Mouse (Mus musculus): ENCODE data around the gene Gm5105. TPM values are rescaled to one million over a fixed set of nuclear protein-coding genes. Genes with fewer than 3 reads are reported as not detected.
A peak's percentile ranks its signal among the peaks of the same experiment; 100 is the strongest.

Gene Gm5105
- polyA plus RNA-seq, 1 experiment from 2014 or later = 0.12 TPM

GRCm38 (mm10) chr3:138083896-138084295 lies 16.7 kb upstream of the Gm5105 start:
- H3K9ac ChIP-seq = no peak overlapping the region
- 61% methylated on average over 4 of the region's 4 CpGs for WGBS
- H3K36me3 ChIP-seq (replicated peaks) = no peaks in the 10 kb centered on the region
- H3K4me2 ChIP-seq = no peak overlapping the region
- H3K4me1 ChIP-seq = no peaks in the 10 kb centered on the region
- no peak overlapping the region for H3K27ac ChIP-seq
- ATAC-seq (replicated peaks) = no peak
- no peaks in the 10 kb centered on the region for H3K9me3 ChIP-seq
- no peaks in the 10 kb centered on the region for H3K27me3 ChIP-seq (replicated peaks)
- H3K4me3 ChIP-seq = no peak overlapping the region

- no peak overlapping the region for H3K4me3 ChIP-seq
- H3K9ac ChIP-seq = no peak overlapping the region
- no peak for ATAC-seq (replicated peaks)
- WGBS = 85% methylated on average over 1 of the region's 1 CpGs
- H3K27ac ChIP-seq = no peak overlapping the region
- H3K9me3 ChIP-seq = no peaks in the 10 kb centered on the region
- no peak overlapping the region for H3K4me2 ChIP-seq
- no peaks in the 10 kb centered on the region for H3K36me3 ChIP-seq (replicated peaks)
- H3K27me3 ChIP-seq (replicated peaks) = no peaks in the 10 kb centered on the region
- no peaks in the 10 kb centered on the region for H3K4me1 ChIP-seq
Measured at GRCm38 (mm10) chr3:138083073-138083637, 16.0 kb upstream of the Gm5105 start.

GRCm38 (mm10) chr3:138078701-138079100 lies 11.5 kb upstream of the Gm5105 start:
- 86% methylated on average over 1 of the region's 1 CpGs for WGBS
- H3K4me3 ChIP-seq = no peak overlapping the region
- no peak for ATAC-seq (replicated peaks)

DNA sequence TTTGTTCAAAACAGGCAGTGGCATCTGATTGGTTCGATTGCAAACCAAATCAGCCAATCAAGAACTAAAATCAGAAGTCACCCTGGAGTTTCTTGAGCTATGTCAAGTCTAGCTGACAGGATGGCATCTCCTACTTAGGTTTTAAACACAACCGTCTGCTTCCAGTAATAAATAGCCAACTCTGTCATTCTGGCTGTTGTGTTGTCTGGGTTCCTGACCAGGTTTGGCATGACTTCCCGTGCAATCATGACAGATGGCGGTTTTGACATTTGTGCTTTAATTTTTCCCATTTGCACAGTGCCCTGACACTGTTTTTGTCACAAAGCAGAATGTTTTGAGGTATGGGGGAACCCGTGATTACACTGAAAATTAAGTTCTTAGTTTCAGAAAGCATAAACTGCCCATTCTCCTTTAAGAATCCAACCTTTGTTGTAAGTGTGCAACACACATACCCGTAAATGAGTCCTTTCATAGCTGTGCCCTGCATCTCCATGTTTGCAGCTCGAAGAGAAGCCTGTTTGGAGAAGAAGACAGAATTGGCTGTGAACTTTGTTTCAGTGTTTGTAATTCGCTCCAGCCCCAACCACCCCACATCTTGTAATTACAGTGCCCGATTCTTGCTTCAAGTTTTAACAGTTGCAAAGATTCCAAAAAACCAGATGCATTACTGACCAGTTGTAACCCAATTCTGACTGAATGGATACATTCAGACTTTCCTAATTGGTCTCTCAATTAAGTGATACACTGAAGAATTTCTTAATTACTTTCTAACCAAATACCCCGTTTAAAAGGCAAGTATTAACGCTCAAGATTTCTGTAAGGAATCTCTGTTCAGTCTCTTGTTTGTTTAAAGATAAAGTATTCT lies 10.5 kb upstream of the Gm5105 start:
- Histone ChIP-seq H3K4me2 (no peak overlapping the region), H3K27ac (no peak overlapping the region), H3K4me1 (0 out of 2 replicates have a peak, but pooled peaks cover 4% of the 10 kb centered on the region), H3K36me3 (replicated peaks) (no peaks in the 10 kb centered on the region), H3K27me3 (replicated peaks) (no peaks in the 10 kb centered on the region), H3K9ac (no peak overlapping the region), H3K9me3 (no peaks in the 10 kb centered on the region), H3K4me3 (no peak overlapping the region)
- no peak for ATAC-seq (replicated peaks)
- WGBS = 83% methylated on average over 11 of the region's 11 CpGs

More at GRCm38 (mm10) chr3:138078701-138079100, 11.5 kb upstream of the Gm5105 start:
- Histone ChIP-seq H3K9ac (no peak overlapping the region), H3K36me3 (replicated peaks) (no peaks in the 10 kb centered on the region), H3K27ac (no peak overlapping the region), H3K27me3 (replicated peaks) (no peaks in the 10 kb centered on the region), H3K4me1 (0 out of 2 replicates have a peak, but pooled peaks cover 4% of the 10 kb centered on the region), H3K9me3 (no peaks in the 10 kb centered on the region), H3K4me2 (no peak overlapping the region)

DNA sequence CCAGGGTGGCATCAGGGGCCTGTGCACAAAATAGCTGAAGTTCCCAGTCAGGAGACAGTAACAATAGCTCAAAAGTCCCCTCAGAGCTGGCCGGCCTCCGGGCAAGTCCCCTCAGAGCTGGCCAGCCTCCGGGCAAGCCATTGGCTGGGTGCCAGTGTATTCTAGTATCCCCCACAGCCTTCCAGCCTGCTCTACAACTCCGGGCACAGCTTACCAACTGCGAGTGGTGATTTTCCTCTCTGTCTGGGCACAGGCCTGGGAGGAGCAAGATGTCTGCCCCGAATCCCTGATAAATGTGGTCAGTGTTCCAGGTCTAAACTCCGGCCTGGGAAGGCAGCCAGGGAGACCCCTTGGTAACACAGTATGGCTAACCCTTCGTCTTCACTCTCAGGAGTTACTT lies 8.0 kb upstream of the Gm5105 start:
- 0 out of 2 replicates have a peak, but pooled peaks cover 4% of the 10 kb centered on the region for H3K4me1 ChIP-seq
- no peaks in the 10 kb centered on the region for H3K36me3 ChIP-seq (replicated peaks)
- no peak overlapping the region for H3K4me3 ChIP-seq
- ATAC-seq (replicated peaks) = peak; percentile 77
- no peak overlapping the region for H3K4me2 ChIP-seq
- no peaks in the 10 kb centered on the region for H3K9me3 ChIP-seq
- 52% methylated on average over 8 of the region's 8 CpGs for WGBS
- no peaks in the 10 kb centered on the region for H3K27me3 ChIP-seq (replicated peaks)
- H3K9ac ChIP-seq = no peak overlapping the region
- no peak overlapping the region; the same call in 1 of the 2 replicates for H3K27ac ChIP-seq

DNA sequence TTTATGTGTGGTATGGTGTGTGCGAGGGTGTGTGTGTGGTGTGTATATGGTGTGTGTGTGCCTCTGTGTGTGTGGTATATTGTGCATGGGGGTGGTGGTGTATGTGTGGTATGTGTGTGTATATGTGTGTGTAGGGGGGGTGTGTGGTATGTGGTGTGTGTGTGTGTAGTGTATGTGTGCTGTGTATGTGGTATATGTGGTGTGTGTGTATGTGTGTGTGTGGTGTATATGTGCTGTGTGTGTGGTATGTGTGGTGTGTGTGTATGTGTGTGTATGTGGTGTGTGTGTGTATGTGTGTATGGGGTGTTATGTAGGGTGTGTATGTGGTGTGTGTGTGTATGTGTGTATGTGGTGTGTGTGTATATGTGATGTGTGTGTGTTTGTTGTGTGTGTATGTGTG lies 7.0 kb upstream of the Gm5105 start:
- Histone ChIP-seq H3K36me3 (replicated peaks) (no peaks in the 10 kb centered on the region), H3K27me3 (replicated peaks) (no peaks in the 10 kb centered on the region), H3K9ac (no peak overlapping the region), H3K27ac (no peak overlapping the region), H3K4me3 (no peak overlapping the region), H3K4me2 (no peak overlapping the region), H3K4me1 (0 out of 2 replicates have a peak, but pooled peaks cover 4% of the 10 kb centered on the region), H3K9me3 (no peaks in the 10 kb centered on the region)
- WGBS = 94% methylated on average over 1 of the region's 1 CpGs
- ATAC-seq (replicated peaks) = 0 out of 2 replicates have a peak, but pooled peaks have one; percentile 29

DNA sequence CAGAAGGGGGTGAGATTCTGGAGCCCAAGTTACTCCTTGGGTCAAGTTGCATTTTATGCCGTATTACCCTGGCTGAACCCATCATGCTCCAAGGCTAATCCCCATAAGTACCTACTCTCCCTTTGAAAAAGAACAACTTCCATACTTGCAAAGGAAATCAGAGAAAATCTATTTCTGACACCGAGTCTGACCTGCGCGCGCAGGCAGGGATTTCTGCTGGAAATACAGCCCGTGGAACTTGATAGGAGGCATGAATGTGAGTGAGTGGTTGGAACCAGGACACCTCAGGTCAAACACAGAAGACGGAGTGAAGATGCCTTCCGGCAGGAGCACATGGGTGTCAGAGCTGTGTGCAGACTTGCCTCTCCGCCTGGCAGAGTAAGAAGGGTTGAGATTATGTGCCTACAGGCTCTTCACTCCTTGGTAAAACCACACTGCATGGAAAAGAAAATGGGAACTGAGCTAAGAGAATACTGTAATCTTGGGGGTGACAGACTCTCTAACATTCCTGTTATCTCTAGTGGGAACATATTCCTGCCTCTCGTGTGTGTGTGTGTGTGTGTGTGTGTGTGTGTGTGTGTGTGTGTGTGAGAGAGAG lies 4.4 kb upstream of the Gm5105 start:
- H3K36me3 ChIP-seq (replicated peaks) = no peaks in the 10 kb centered on the region
- peaks cover 5% of the 10 kb centered on the region for H3K4me1 ChIP-seq
- H3K9me3 ChIP-seq = no peaks in the 10 kb centered on the region
- no peak for ATAC-seq (replicated peaks)
- H3K27me3 ChIP-seq (replicated peaks) = no peaks in the 10 kb centered on the region; the same call in 1 of the 2 replicates
- no peak overlapping the region for H3K4me2 ChIP-seq
- no peak overlapping the region for H3K27ac ChIP-seq
- 77% methylated on average over 10 of the region's 10 CpGs for WGBS
- H3K4me3 ChIP-seq = no peak overlapping the region
- H3K9ac ChIP-seq = no peak overlapping the region

DNA sequence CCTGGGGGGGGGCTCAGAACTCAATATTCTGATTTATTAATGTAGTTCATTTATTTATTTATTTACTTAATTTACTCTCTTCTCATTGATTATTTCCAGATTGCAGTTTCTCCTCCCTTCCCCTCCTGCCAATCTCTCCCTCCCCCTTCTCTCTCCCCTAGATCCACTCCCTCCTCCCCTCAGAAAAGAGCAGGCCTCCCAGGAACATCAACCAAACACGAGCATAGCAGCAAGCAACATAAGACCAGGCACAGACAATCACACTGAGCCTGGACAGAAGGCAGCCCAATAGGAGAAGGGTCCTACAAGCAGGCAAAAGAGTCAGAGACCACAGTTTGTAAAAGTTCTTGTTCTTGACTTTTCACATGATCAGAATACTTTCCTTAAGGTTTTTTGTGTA lies 3.8 kb upstream of the Gm5105 start:
- 16% methylated on average over 1 of the region's 1 CpGs for WGBS
- Histone ChIP-seq H3K4me2 (no peak overlapping the region), H3K4me1 (peaks cover 10% of the 10 kb centered on the region), H3K27me3 (replicated peaks) (no peaks in the 10 kb centered on the region; the same call in 1 of the 2 replicates), H3K36me3 (replicated peaks) (no peaks in the 10 kb centered on the region), H3K27ac (no peak overlapping the region), H3K4me3 (no peak overlapping the region), H3K9me3 (no peaks in the 10 kb centered on the region), H3K9ac (no peak overlapping the region)
- ATAC-seq (replicated peaks) = no peak

DNA sequence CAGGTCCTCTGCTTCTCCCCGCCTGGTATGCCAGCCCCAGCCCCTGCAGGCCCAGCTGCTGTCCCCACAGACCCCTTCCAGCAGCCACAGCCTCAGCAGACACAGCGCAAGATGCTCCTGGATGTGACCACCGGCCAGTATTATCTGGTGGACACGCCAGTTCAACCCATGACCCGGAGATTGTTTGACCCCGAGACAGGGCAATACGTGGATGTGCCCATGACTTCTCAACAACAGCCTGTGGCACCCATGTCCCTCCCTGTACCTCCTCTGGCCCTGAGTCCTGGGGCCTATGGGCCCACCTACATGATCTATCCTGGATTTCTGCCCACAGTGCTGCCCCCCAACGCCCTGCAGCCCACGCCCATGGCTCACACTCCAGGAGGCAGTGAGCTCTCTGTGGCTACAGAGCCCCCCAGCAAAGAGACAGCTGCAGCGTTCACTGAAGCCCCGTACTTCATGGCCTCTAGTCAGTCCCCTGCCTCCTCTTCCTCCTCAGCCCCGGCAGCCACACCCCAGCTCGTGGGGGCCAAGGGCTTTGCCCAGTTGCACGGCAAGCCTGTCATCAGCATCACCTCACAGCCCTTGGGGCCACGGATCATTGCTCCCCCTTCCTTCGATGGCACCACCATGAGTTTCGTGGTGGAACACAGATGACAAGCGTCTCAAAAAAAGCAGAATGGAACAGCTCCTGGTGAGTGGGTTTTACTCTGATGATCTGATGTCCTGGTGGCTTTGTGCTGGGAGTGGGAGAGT lies 2.7 kb upstream of the Gm5105 start:
- no peaks in the 10 kb centered on the region for H3K9me3 ChIP-seq
- H3K4me2 ChIP-seq = no peak overlapping the region
- H3K4me1 ChIP-seq = peaks cover 6% of the 10 kb centered on the region
- no peak for ATAC-seq (replicated peaks)
- H3K27ac ChIP-seq = no peak overlapping the region
- H3K27me3 ChIP-seq (replicated peaks) = no peaks in the 10 kb centered on the region; the same call in 1 of the 2 replicates
- H3K36me3 ChIP-seq (replicated peaks) = no peaks in the 10 kb centered on the region
- H3K4me3 ChIP-seq = no peak overlapping the region
- 72% methylated on average over 18 of the region's 18 CpGs for WGBS
- H3K9ac ChIP-seq = no peak overlapping the region

DNA sequence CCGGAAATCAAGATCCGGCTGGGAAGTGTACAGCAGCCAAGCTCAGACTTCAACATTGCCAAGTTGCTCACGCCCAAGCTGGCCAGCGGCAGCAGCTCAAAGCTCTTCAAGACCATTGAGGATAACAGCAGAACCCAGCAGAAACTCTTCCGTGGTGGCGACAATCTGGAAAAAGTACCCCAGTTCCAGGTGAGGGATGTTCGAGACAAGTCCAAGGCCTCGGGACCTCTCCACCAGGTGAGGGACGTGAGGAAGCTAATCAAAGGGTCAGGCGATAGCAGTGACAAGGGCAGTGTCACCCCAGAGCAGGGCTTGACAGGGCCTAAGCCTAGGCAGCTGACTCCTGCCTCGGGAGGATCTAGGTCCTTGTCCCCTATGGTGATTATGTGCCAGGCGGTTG lies 915 bp upstream of the Gm5105 start:
- peaks cover 11% of the 10 kb centered on the region for H3K4me1 ChIP-seq
- no peaks in the 10 kb centered on the region for H3K9me3 ChIP-seq
- no peak for ATAC-seq (replicated peaks)
- H3K36me3 ChIP-seq (replicated peaks) = no peaks in the 10 kb centered on the region
- no peaks in the 10 kb centered on the region; the same call in 1 of the 2 replicates for H3K27me3 ChIP-seq (replicated peaks)
- H3K9ac ChIP-seq = no peak overlapping the region
- WGBS = 96% methylated on average over 12 of the region's 12 CpGs
- H3K27ac ChIP-seq = no peak overlapping the region
- no peak overlapping the region for H3K4me3 ChIP-seq
- H3K4me2 ChIP-seq = no peak overlapping the region

DNA sequence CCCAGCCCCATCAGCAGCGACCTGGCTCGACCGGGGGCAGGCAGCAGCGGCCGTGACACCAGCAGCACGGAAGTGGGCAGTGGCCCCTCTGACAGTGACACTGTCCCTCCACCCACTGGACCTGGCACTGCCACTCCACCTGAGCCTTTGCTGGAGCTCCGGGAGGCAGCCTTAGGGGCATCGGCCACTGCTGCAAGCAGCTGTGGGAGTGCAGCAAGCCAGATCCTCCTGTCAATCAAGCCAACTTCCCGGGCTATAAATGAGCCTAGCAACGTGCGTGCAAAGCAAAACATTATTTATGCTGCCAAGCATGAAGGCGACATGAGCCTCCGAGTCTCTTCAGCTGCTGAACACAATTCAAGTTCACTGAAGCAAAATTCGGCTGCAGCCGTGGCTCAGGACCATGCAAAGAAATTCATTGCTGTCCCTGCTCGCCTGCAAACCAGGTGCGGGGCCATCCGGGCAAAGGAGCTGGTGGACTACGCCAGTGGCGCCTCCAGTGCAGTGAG lies 786 bp downstream of the Gm5105 start:
- H3K27me3 ChIP-seq (replicated peaks) = no peaks in the 10 kb centered on the region; the same call in 1 of the 2 replicates
- no peak overlapping the region for H3K27ac ChIP-seq
- peak; percentile 37; the same call in 1 of the 2 replicates for ATAC-seq (replicated peaks)
- H3K9ac ChIP-seq = no peak overlapping the region
- no peak overlapping the region for H3K4me3 ChIP-seq
- WGBS = 60% methylated on average over 20 of the region's 20 CpGs
- no peaks in the 10 kb centered on the region for H3K36me3 ChIP-seq (replicated peaks)
- 0 out of 2 replicates have a peak overlapping the region, but pooled peaks have one; percentile 18 for H3K4me2 ChIP-seq
- peaks cover 11% of the 10 kb centered on the region for H3K4me1 ChIP-seq
- H3K9me3 ChIP-seq = no peaks in the 10 kb centered on the region

Data from midbrain, embryonic 15.5 days (tissue).